Mouse (Mus musculus): Measurements from ENCODE around the gene Kcnd2.

DNA sequence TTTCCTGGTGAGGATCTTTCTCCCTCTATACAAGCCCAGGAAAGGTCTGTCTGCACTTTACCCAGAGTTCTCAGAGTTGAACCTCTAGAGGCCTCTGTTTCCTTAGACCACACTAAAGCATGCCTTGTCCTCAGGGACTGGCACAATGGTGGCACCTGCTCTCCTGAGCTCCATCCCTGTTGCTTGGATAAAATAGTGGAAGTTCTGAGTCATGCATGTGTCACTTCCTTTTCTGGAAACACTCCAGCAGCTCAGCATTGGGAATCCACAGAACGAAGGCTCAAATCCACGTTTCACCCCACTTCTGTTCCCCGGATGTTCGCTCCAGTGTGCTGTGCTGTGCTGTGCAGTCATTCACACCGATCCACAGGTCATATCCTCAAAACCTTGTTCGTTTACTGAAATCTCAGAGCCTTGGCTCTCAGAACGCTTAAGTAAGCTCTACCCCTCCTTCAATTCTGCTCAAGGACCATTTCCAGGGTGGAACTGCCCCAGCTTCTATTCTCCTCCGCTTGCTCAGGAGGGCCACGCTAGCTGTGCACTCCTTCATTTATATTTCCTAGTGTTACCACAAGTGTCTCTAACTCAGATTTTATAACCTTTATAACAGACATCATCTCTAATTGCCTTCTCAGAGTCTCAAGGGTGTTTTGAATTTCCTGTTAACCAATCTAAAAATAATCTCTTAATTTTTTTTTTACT is 553.6 kb downstream of the Kcnd2 start:
- TF ChIP-seq EP300 (IDR thresholded peaks at IDR 0.05) (no peak), CTCF (IDR thresholded peaks at IDR 0.05) (no peak)

Data from lung, postnatal 0 days (tissue).